Mouse (Mus musculus) v-Abl transformed pro-B cells (cell line): ENCODE results near the gene Timm9.
"Not testable (repeated sequence)": the region's sequence is repeated elsewhere in the genome, so short reads cannot be mapped to it uniquely, and the experiment has no call there.

ENCODE experiments used
- in situ Hi-C, 2 experiments: fragments of 400-800 bp; cut with MboI; formaldehyde crosslinking; loops; one replicate each; pipeline ENCODE4 v1.15.1; 2025; ENCODE audit not compliant: unreplicated experiment in 2 of 2

The Timm9 gene

GRCm38 (mm10) chr12:71113675-71114288, 22.7 kb downstream of the Timm9 start:
- in situ Hi-C loops = no loop called here

- in situ Hi-C loops = no loop called here
Measured at GRCm38 (mm10) chr12:71113074-71113473, 23.4 kb downstream of the Timm9 start.

- in situ Hi-C loops = no loop called here
Measured at GRCm38 (mm10) chr12:71111331-71111730, 25.2 kb downstream of the Timm9 start, which contains the start of gene Tomm20l. Tomm20l (plus strand) TSS chr12:71111428.

GRCm38 (mm10) chr12:71107216-71107771, 29.2 kb downstream of the Timm9 start:
- in situ Hi-C loops = no loop called here

GRCm38 (mm10) chr12:71104275-71104674, 32.2 kb downstream of the Timm9 start:
- in situ Hi-C loops = not testable (repeated sequence)

- in situ Hi-C loops = no loop called here
Measured at GRCm38 (mm10) chr12:71086331-71086730, 50.2 kb downstream of the Timm9 start.
